Comparison of ENCODE assay signal across 12 mouse cellular contexts in genomic region chr5:35647562-35647961, GRCm38 (mm10). TPM values are rescaled to one million over a fixed set of nuclear protein-coding genes. Genes with fewer than 3 reads are reported as not detected.
DNase-seq lines count a peak whose midpoint lies in the region; ATAC-seq and TF ChIP-seq lines count a peak whose summit lies in the region.
"Had no signal": no experiment of that assay in that cellular context is flagged by ENCODE, and none has a peak within 500 bp of the region (broad histone marks: within the 10 kb centered on the region; RNA-seq: fewer than 3 reads in every experiment).

No protein-coding gene starts in this region.

- DNase-seq in kidney, adult 2 months: no peak
- DNase-seq in embryonic facial prominence, embryonic 14.5 days (ENCODE audit: low spot score): peak; percentile 47
- peak; percentile 66 to 70 for DNase-seq in heart, postnatal 14 days
- peak; percentile 69 for DNase-seq in lung, postnatal 36 days
- no peak for DNase-seq in frontal cortex, postnatal 36 days (ENCODE audit: low spot score in 2 of 2)
- no peak for DNase-seq in thymus, postnatal 10 days (ENCODE audit: low spot score in 2 of 2)
- DNase-seq: cerebellum, postnatal 36 days; right cerebral cortex, postnatal 4 days had no signal

- H3K36me3 ChIP-seq in kidney, embryonic 16.5 days (ENCODE audit: insufficient read depth, low read length): no peaks in the 10 kb centered on the region
- H3K36me3 ChIP-seq in kidney, adult 2 months (ENCODE audit: control insufficient read depth, insufficient read depth, low read length): no peaks in the 10 kb centered on the region
- no peaks in the 10 kb centered on the region for H3K36me3 ChIP-seq in embryonic facial prominence, embryonic 14.5 days (ENCODE audit: control insufficient read depth, insufficient read depth, low read length)
- no peaks in the 10 kb centered on the region for H3K36me3 ChIP-seq in midbrain, embryonic 13.5 days

- H3K9ac ChIP-seq in kidney, embryonic 16.5 days (replicated peaks; ENCODE audit: low read length): no peak overlapping the region
- no peak overlapping the region for H3K9ac ChIP-seq in embryonic facial prominence, embryonic 14.5 days (ENCODE audit: low read depth, low read length)
- no peak overlapping the region for H3K9ac ChIP-seq in midbrain, embryonic 13.5 days (replicated peaks)
- H3K9ac ChIP-seq: liver, embryonic 14.5 days had no signal

- intact Hi-C loops in heart, postnatal 14 days (cut with DNase I): no loop called here

- H3K27me3 ChIP-seq in kidney, embryonic 16.5 days (ENCODE audit: insufficient read depth, low read length): no peaks in the 10 kb centered on the region
- no peaks in the 10 kb centered on the region for H3K27me3 ChIP-seq in kidney, adult 2 months (replicated peaks; ENCODE audit: control insufficient read depth, insufficient read depth, low read length)
- H3K27me3 ChIP-seq in embryonic facial prominence, embryonic 14.5 days (replicated peaks; ENCODE audit: control insufficient read depth, insufficient read depth, low read length): no peaks in the 10 kb centered on the region
- no peaks in the 10 kb centered on the region for H3K27me3 ChIP-seq in midbrain, embryonic 13.5 days

- no peak overlapping the region for H3K4me2 ChIP-seq in kidney, embryonic 16.5 days (replicated peaks; ENCODE audit: low read depth, low read length)
- no peak overlapping the region for H3K4me2 ChIP-seq in embryonic facial prominence, embryonic 14.5 days (ENCODE audit: low read depth, low read length)
- H3K4me2 ChIP-seq in midbrain, embryonic 13.5 days (replicated peaks): no peak overlapping the region

- peaks cover 18% of the 10 kb centered on the region; the same call in 1 of the 2 replicates for H3K4me1 ChIP-seq in kidney, embryonic 16.5 days (ENCODE audit: insufficient read depth, low read length)
- H3K4me1 ChIP-seq in kidney, adult 2 months (ENCODE audit: control insufficient read depth, insufficient read depth, low read length): no peaks in the 10 kb centered on the region
- H3K4me1 ChIP-seq in embryonic facial prominence, embryonic 14.5 days (ENCODE audit: control insufficient read depth, insufficient read depth, low read length): no peaks in the 10 kb centered on the region
- no peaks in the 10 kb centered on the region; the same call in 1 of the 2 replicates for H3K4me1 ChIP-seq in midbrain, embryonic 13.5 days (replicated peaks)

- TF ChIP-seq POLR2A in kidney, adult 2 months (IDR thresholded peaks at IDR 0.05; ENCODE audit: low read depth, low read length): no peak

- 44% methylated on average over 4 of the region's 4 CpGs for WGBS in kidney, embryonic 16.5 days
- 61% methylated on average over 4 of the region's 4 CpGs for WGBS in kidney, adult 2 months
- 56% methylated on average over 4 of the region's 4 CpGs for WGBS in embryonic facial prominence, embryonic 14.5 days
- WGBS in midbrain, embryonic 13.5 days: 76% methylated on average over 4 of the region's 4 CpGs

- H3K4me3 ChIP-seq in kidney, embryonic 16.5 days (ENCODE audit: low read length): no peak overlapping the region
- no peak overlapping the region for H3K4me3 ChIP-seq in kidney, adult 2 months (ENCODE audit: insufficient read depth, low read depth, low read length)
- no peak overlapping the region for H3K4me3 ChIP-seq in embryonic facial prominence, embryonic 14.5 days (ENCODE audit: low read depth, low read length)
- no peak overlapping the region for H3K4me3 ChIP-seq in midbrain, embryonic 13.5 days (replicated peaks)

- no peak for TF ChIP-seq CTCF in kidney, adult 2 months (conservative IDR thresholded peaks at IDR 0.05; ENCODE audit: insufficient read depth, insufficient read length, low read depth, low read length)

- H3K9me3 ChIP-seq in kidney, embryonic 16.5 days (ENCODE audit: low read length): no peaks in the 10 kb centered on the region
- no peaks in the 10 kb centered on the region for H3K9me3 ChIP-seq in embryonic facial prominence, embryonic 14.5 days (ENCODE audit: control insufficient read depth, low read length)
- no peaks in the 10 kb centered on the region for H3K9me3 ChIP-seq in midbrain, embryonic 13.5 days

- H3K27ac ChIP-seq in kidney, embryonic 16.5 days (ENCODE audit: low read length): no peak overlapping the region
- H3K27ac ChIP-seq in kidney, adult 2 months (ENCODE audit: insufficient read depth, low read depth, low read length): no peak overlapping the region
- no peak overlapping the region for H3K27ac ChIP-seq in embryonic facial prominence, embryonic 14.5 days (replicated peaks; ENCODE audit: low read depth, low read length)
- H3K27ac ChIP-seq in midbrain, embryonic 13.5 days: no peak overlapping the region
- H3K27ac ChIP-seq: liver, embryonic 14.5 days had no signal

- peak; percentile 37; the same call in 1 of the 2 replicates for ATAC-seq in kidney, embryonic 16.5 days (ENCODE audit: low FRiP score, low TSS enrichment)
- 0 out of 2 replicates have a peak, but pooled peaks have one; percentile 37 for ATAC-seq in embryonic facial prominence, embryonic 14.5 days (ENCODE audit: low read depth)
- ATAC-seq in midbrain, embryonic 13.5 days: no peak

RNA-seq across cellular contexts. Expression of gene Htra3, which starts 32.0 kb away (rescaled TPM):
- polyA plus RNA-seq in kidney, embryonic 16.5 days (2015; fragmentation: Nextera tagmentation; extraction: Ambion mirVana): 16.9 and 18.4 TPM in 2 replicates
- polyA plus RNA-seq in kidney, adult 2 months (2012; rRNA removed): 9.8 and 12.4 TPM in 2 replicates
- 42.5 and 46.4 TPM in 2 replicates for polyA plus RNA-seq in embryonic facial prominence, embryonic 14.5 days (2014; fragmentation: Nextera tagmentation; extraction: Ambion mirVana)
- 100 to 1,000 TPM; 108 to 149 TPM for total RNA-seq in heart, postnatal 14 days (2021)
- polyA plus RNA-seq in midbrain, embryonic 13.5 days (2015; fragmentation: Nextera tagmentation; extraction: Ambion mirVana): 9.3 and 10.4 TPM in 2 replicates
- total RNA-seq: hematopoietic stem cell, adult 5-6 weeks had no signal

Comparison
In these comparisons a context has a peak if more than half of its experiments do, and no peak if none do; other contexts are left out.
1. DNase-seq: peak in embryonic facial prominence, embryonic 14.5 days (single experiment), heart, postnatal 14 days (2 of 2) and lung, postnatal 36 days (single experiment); none in kidney, adult 2 months (single experiment), frontal cortex, postnatal 36 days (0 of 2) and thymus, postnatal 10 days (0 of 2).